Mouse (Mus musculus) erythroblast, adult 5-6 weeks (primary cell): ENCODE results near the gene Cyp2b9. TPM values are rescaled to one million over a fixed set of nuclear protein-coding genes. Genes with fewer than 3 reads are reported as not detected.
"Not testable (repeated sequence)": the region's sequence is repeated elsewhere in the genome, so short reads cannot be mapped to it uniquely, and the experiment has no call there.

Source experiments
- ATAC-seq: replicated peaks from 2 replicates; pipeline ENCODE4 v1.8.0; 2016; ENCODE audit warnings: moderate number of reproducible peaks, mild to moderate bottlenecking, moderate TSS enrichment, inconsistent platforms; ENCODE audit not compliant: poor library complexity, low FRiP score, severe bottlenecking
- total RNA-seq, 2 experiments: library from RNA; stranded (forward) in 1 of 2; stranded (reverse) in 1 of 2; fragments of 150-400 nt in 1 of 2; fragments of 200-764, 138-1000 nt in 1 of 2; gene quantifications; 2 replicates each; pipeline versions ENCODE4 v1.2.3 to v1.2.4; 2015 to 2017; ENCODE audit warnings: low replicate concordance in 2 of 2

Gene Cyp2b9
- total RNA-seq (2015; ENCODE audit: low replicate concordance) (not detected in 2 replicates), total RNA-seq (2017; ENCODE audit: low replicate concordance) (not detected in 2 replicates)

DNA sequence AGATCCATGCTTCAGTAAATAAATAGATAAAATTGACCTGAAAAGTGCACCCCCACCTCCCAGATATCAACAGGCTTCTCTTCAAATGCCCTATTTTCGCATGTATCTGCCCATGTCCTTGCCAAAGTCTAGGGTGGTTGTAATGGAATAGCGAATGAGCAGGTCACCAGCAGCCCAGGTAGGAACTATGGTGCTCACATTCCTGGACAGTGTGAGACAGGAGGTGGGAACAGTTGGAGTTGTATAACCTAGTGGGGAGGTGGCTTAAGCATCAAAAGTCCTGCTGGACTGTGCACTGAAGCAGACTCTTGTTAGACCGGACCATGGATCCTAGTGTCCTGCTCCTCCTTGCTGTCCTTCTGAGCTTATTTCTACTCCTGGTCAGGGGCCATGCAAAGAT lies at the start of gene Cyp2b9:
Gene Cyp2b9 (plus strand): TSS at position 301 of the 400 bp plus-strand sequence.
- not testable (repeated sequence) for ATAC-seq

DNA sequence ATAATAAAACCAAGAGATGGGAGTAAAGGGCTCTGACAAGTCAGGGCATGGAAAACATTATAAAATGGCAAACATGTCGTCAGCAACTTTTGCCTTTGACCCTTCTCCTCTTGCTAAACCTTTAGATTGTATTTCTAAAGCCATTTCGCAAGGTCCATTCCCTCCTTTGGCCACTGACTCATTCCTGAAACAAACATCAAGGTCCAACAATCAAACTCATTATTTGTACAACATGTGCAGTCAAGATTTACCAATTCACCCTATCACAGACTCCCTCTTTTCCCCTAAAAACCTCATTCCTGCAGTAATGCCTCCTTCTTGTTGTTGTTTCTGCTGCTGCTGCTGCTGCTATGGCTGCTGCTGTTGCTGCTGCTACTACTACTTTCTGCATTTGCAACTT lies 33.6 kb upstream of the Cyp2b9 start:
- not testable (repeated sequence) for ATAC-seq

DNA sequence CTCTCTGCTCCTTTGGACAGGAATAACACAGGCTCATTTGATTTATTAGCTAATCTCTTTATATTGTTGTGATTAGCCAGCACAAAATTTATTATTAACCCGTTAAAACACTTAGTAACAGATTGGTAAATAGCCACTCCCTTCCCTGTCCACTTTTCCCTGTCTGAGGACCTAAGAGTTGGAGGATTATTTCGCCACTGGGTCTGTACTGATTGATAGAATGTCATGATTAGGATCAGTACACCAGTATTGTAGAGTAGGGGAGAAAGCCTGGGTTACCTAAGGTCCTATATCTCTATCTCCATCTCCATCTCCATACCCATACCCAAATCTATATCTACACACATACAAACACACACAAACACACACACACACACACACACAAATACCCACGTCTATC lies 29.6 kb upstream of the Cyp2b9 start:
- not testable (repeated sequence) for ATAC-seq

DNA sequence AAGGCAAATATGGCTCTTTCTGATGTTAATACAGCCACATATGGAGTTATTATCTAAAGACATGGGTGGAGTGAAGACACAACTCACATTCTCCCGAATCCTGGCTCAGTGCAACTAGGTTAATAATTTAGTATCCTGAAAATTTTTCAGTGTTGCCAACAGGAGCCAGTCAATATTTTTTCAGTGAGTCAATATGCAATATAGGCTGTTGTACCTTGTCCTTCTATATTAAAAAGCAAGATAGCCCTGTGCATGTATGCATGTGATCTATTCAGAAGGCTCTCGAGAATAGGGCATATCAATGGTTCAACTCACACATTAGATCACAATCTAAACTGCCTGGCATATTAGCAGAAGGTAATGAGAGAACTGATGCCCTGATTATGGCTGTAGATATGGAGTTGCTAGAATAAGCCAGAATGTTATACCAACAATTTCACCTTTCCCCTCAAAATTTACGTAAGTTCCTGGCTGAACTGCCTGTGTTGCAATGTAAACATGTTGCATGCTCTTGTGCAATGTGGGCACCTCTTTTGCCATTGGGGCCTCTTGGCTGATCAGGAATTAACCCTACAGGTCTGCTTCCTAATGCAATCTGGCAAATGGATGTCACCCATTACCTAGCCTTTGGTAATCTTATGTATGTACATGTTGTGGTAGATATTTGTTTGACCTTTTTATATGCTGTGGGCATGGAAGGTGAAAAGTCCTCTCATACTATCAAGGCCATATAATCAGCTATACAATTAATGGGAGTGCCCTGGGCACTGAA lies 4.3 kb upstream of the Cyp2b9 start:
- ATAC-seq = not testable (repeated sequence)

DNA sequence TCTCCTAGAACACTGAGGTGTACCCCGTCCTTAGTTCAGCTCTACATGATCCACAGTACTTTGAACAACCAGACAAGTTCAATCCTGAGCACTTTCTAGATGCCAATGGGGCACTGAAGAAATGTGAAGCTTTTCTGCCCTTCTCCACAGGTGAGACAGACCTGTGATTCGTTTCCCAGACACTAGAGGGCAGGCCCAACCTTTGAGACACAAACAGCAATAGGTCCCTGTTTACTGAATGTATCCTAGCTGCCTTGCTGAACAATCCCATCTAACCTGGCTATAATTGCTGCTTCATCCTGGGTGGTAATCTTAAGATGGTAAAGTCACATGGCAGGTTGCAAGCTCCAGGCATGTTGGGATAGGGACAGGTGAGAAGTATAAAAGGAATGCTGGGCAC lies 27.9 kb downstream of the Cyp2b9 start:
- no peak for ATAC-seq

DNA sequence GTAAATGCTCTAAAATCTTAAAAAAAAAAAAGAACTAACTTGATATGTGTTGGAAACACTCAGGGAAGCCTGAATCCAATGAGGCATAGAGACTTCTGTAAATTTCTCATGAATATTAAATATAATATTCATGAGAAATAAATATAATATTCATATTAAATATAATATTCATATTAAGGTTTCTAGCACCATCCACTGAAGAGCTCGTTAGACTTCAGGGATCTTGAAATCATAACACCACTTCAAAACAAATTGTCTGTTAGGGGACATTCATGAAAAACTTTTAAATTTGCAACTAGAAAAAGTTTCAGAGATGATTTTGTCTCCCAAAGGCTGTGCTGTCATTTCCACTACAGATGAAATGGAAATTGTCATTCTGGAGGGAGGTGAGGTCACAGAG lies 86.8 kb downstream of the Cyp2b9 start, which contains the start of gene Vmn1r184:
Gene Vmn1r184 (plus strand): TSS at position 301 of the 400 bp plus-strand sequence.
- ATAC-seq = not testable (repeated sequence)

Other genes with a start within 250 kb of the Cyp2b9 start
- not detected in 2 replicates for gene Cyp2b13, start 111.9 kb upstream of the Cyp2b9 start, total RNA-seq (2015; ENCODE audit: low replicate concordance)
- not detected in 2 replicates for gene Cyp2b13, start 111.9 kb upstream of the Cyp2b9 start, total RNA-seq (2017; ENCODE audit: low replicate concordance)
- not detected in 2 replicates for gene Vmn1r184, start 86.9 kb downstream of the Cyp2b9 start, total RNA-seq (2015; ENCODE audit: low replicate concordance)
- not detected in 2 replicates for gene Vmn1r184, start 86.9 kb downstream of the Cyp2b9 start, total RNA-seq (2017; ENCODE audit: low replicate concordance)
- gene Cyp2a4, start 133.8 kb downstream of the Cyp2b9 start, total RNA-seq (2015; ENCODE audit: low replicate concordance) = not detected in 2 replicates
- not detected in 2 replicates for gene Cyp2a4, start 133.8 kb downstream of the Cyp2b9 start, total RNA-seq (2017; ENCODE audit: low replicate concordance)
- gene Nlrp9c, start 230.3 kb downstream of the Cyp2b9 start, total RNA-seq (2015; ENCODE audit: low replicate concordance) = not detected in 2 replicates
- not detected in 2 replicates for gene Nlrp9c, start 230.3 kb downstream of the Cyp2b9 start, total RNA-seq (2017; ENCODE audit: low replicate concordance)